Mouse (Mus musculus) heart, postnatal 0 days (tissue): Measurements from ENCODE around the gene Midn. TPM values are rescaled to one million over a fixed set of nuclear protein-coding genes. Genes with fewer than 3 reads are reported as not detected.

Experiments
- ATAC-seq: fragments of 200-750 bp; cut with Nextera tagmentation; 2 replicates; pipeline ENCODE4 v1.8.0; 2017; ENCODE audit warnings: low read depth, moderate number of reproducible peaks, moderate library complexity; ENCODE audit not compliant: insufficient read depth
- DNase-seq: peaks from one replicate; pipeline ENCODE4 v3.0.0-alpha.2; 2016; ENCODE audit warnings: low spot score
- H3K27ac ChIP-seq: fragments of 300-500 bp; sonication (generic); 2 replicates; pipeline ENCODE4 v1.5.1; 2014; ENCODE audit warnings: low read depth, mild to moderate bottlenecking
- H3K27me3 ChIP-seq: fragments of 300-500 bp; sonication (generic); 2 replicates; pipeline ENCODE4 v1.6.1; 2014; ENCODE audit warnings: low read length, mixed read lengths; ENCODE audit not compliant: control insufficient read depth, insufficient read depth
- H3K36me3 ChIP-seq: fragments of 300-500 bp; sonication (generic); replicated peaks from 2 replicates; pipeline ENCODE4 v1.6.1; 2014; ENCODE audit warnings: low read length, mixed read lengths; ENCODE audit not compliant: control insufficient read depth, insufficient read depth
- H3K4me1 ChIP-seq: fragments of 300-500 bp; sonication (generic); 2 replicates; pipeline ENCODE4 v1.6.1; 2014; ENCODE audit warnings: antibody characterized with exemption; ENCODE audit not compliant: control insufficient read depth, insufficient read depth
- H3K4me2 ChIP-seq: fragments of 300-500 bp; sonication (generic); 2 replicates; pipeline ENCODE4 v1.6.1; 2014; ENCODE audit warnings: low read depth, mild to moderate bottlenecking, low read length, moderate library complexity
- H3K4me3 ChIP-seq: fragments of 300-500 bp; sonication (generic); 2 replicates; pipeline ENCODE4 v1.5.1; 2014; ENCODE audit warnings: low read depth, low read length
- H3K9ac ChIP-seq: fragments of 300-500 bp; sonication (generic); replicated peaks from 2 replicates; pipeline ENCODE4 v1.6.1; 2014; ENCODE audit warnings: low read depth, low read length, mixed read lengths
- H3K9me3 ChIP-seq: fragments of 300-500 bp; sonication (generic); replicated peaks from 2 replicates; pipeline ENCODE4 v1.6.1; 2016; ENCODE audit warnings: low read length; ENCODE audit not compliant: control insufficient read depth
- CTCF ChIP-seq: IDR thresholded peaks from 2 replicates; pipeline ENCODE4 v1.5.1; 2016; ENCODE audit warnings: antibody characterized with exemption, control low read depth, low read depth
- EP300 ChIP-seq: IDR thresholded peaks from 2 replicates; pipeline ENCODE4 v1.6.1; 2016; ENCODE audit warnings: antibody characterized with exemption, low read depth
- WGBS: fragments of 180-500 bp; shearing (Covaris S2); extraction: QIAGEN DNeasy Blood & Tissue Kit; methylation state at CpG from one replicate; pipeline ENCODE4 v1.1.7; 2014; 5-methylcytosine and 5-hydroxymethylcytosine counted together
- polyA plus RNA-seq: library from polyadenylated mRNA; unstranded; fragments of >200 nt; fragmentation: Nextera tagmentation; extraction: Ambion mirVana; gene quantifications from 2 replicates; pipeline ENCODE4 v1.2.1, GENCODE M21; 2015
- total RNA-seq: library from RNA; depleted of rRNA; stranded (reverse); fragments of >200 nt; gene quantifications from 2 replicates; pipeline ENCODE4 v1.2.3, GENCODE M21; 2014; ENCODE audit warnings: low replicate concordance

Gene Midn
- total and polyA plus RNA-seq, 2 experiments from 2014 or later = 15.8 to 100 TPM

DNA sequence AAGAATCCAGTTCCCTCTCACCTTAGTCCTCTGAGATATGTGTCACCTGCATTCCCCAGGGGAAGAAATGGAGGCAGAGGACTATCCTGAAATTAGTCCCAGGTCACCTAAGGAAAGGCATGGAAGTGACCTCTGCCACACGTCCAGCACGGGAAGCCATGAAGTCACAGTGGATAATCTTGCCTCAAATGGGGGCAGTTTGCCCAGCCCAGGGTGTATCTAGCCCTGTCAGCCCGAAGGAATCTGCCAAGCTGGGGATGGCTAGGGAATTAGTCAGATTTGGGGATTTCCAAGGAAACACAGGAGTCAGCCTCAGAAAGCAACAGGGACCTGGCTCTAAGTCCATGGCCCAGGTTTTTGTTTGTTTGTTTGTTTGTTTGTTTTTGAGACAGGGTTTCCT is 43.9 kb upstream of the Midn start:
- 74% methylated on average over 3 of the region's 3 CpGs for WGBS
- no peak overlapping the region for H3K4me3 ChIP-seq
- no peaks in the 10 kb centered on the region for H3K9me3 ChIP-seq
- no peak overlapping the region for H3K9ac ChIP-seq
- peaks cover 20% of the 10 kb centered on the region for H3K4me1 ChIP-seq
- no peak for TF ChIP-seq CTCF
- no peak for TF ChIP-seq EP300
- no peak overlapping the region for H3K27ac ChIP-seq
- DNase-seq = no peak
- H3K4me2 ChIP-seq = no peak overlapping the region
- no peaks in the 10 kb centered on the region for H3K36me3 ChIP-seq
- no peak for ATAC-seq
- no peaks in the 10 kb centered on the region for H3K27me3 ChIP-seq

DNA sequence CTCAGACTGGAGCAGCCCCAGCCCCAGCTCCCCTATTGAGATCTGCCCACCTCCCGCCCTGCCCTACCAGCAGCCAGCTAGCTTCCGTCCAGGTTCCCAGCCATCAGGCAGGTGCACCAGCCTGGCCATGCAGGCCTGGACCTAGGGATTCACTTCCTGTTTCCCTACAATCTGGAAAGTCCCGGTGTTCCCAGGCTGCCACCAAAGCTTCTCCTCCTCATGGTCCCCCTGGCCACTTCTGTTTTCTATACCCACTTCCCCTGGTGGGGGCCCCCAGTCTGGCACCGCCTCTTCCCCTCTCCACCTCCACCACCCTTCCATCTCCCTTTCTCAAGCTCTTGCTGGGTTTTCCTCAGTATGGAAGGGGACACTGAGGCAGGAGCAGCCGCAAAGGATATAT is 42.6 kb upstream of the Midn start, which contains the start of gene Sbno2:
TSS of gene Sbno2 (minus strand) at position 112 of the 400 bp plus-strand sequence.
- Histone ChIP-seq H3K4me2 (no peak within 1 kb of the TSS), H3K9ac (no peak within 1 kb of the TSS), H3K9me3 (no peaks in the 10 kb centered on the region), H3K4me1 (peaks cover 10% of the 10 kb centered on the region), H3K27ac (no peak within 1 kb of the TSS), H3K27me3 (no peaks in the 10 kb centered on the region), H3K4me3 (no peak within 1 kb of the TSS), H3K36me3 (no peaks in the 10 kb centered on the region)
- ATAC-seq (no peak), DNase-seq (no peak)
- no peak for TF ChIP-seq EP300
- 74% methylated on average over 5 of the region's 5 CpGs for WGBS

GRCm38 (mm10) chr10:80105926-80106325 is 42.1 kb upstream of the Midn start:
- Histone ChIP-seq H3K9me3 (no peaks in the 10 kb centered on the region), H3K27me3 (no peaks in the 10 kb centered on the region), H3K36me3 (no peaks in the 10 kb centered on the region), H3K9ac (no peak overlapping the region), H3K4me1 (peaks cover 6% of the 10 kb centered on the region), H3K4me3 (no peak overlapping the region), H3K27ac (no peak overlapping the region), H3K4me2 (no peak overlapping the region)
- DNase-seq (no peak), ATAC-seq (no peak)
- TF ChIP-seq CTCF = no peak
- TF ChIP-seq EP300 = no peak
- 73% methylated on average over 5 of the region's 5 CpGs for WGBS

- TF ChIP-seq EP300 = no peak
- no peak for TF ChIP-seq CTCF
- H3K4me3 ChIP-seq = no peak overlapping the region
- 41% methylated on average over 6 of the region's 6 CpGs for WGBS
- H3K4me1 ChIP-seq = no peaks in the 10 kb centered on the region
- H3K36me3 ChIP-seq = no peaks in the 10 kb centered on the region
- no peak for DNase-seq
- H3K27me3 ChIP-seq = no peaks in the 10 kb centered on the region
- no peak overlapping the region for H3K4me2 ChIP-seq
- no peak overlapping the region for H3K27ac ChIP-seq
- ATAC-seq = no peak
- no peaks in the 10 kb centered on the region for H3K9me3 ChIP-seq
- no peak overlapping the region for H3K9ac ChIP-seq
Measured at GRCm38 (mm10) chr10:80107678-80108077, 40.4 kb upstream of the Midn start.

- 2% methylated on average over 27 of the region's 27 CpGs for WGBS
- no peaks in the 10 kb centered on the region for H3K27me3 ChIP-seq
- peak overlapping the region; percentile 95 for H3K27ac ChIP-seq
- peak; percentile 52 for ATAC-seq
- no peaks in the 10 kb centered on the region for H3K9me3 ChIP-seq
- peaks cover 23% of the 10 kb centered on the region for H3K4me1 ChIP-seq
- H3K9ac ChIP-seq = peak overlapping the region; percentile 64
- peak; percentile 99 for TF ChIP-seq CTCF
- TF ChIP-seq EP300 = no peak
- peak overlapping the region; percentile 61 for H3K4me2 ChIP-seq
- no peaks in the 10 kb centered on the region for H3K36me3 ChIP-seq
- DNase-seq = peak; percentile 92
- H3K4me3 ChIP-seq = peak overlapping the region; percentile 49
Measured at GRCm38 (mm10) chr10:80114341-80115284, 33.5 kb upstream of the Midn start.
